Mouse (Mus musculus): ENCODE results near the gene Slc39a3. TPM values are rescaled to one million over a fixed set of nuclear protein-coding genes. Genes with fewer than 3 reads are reported as not detected.

The Slc39a3 gene
- 0.29 TPM for polyA plus RNA-seq (2014; fragmentation: Illumina TruSeq; extraction: RNeasy Lipid Tissue Mini Kit (QIAGEN cat#74804))

GRCm38 (mm10) chr10:81036988-81037580 is at the start of gene Slc39a3:
Gene Slc39a3, minus strand, starts transcription at chr10:81037426.

GRCm38 (mm10) chr10:81069836-81070235 is 32.6 kb upstream of the Slc39a3 start, which contains the start of gene Thop1:
Gene Thop1, plus strand, starts transcription at chr10:81070035.

GRCm38 (mm10) chr10:81059603-81060543 is 22.6 kb upstream of the Slc39a3 start, which contains the start of gene Sgta:
Gene Sgta, minus strand, starts transcription at chr10:81060181.

GRCm38 (mm10) chr10:81025639-81026275 is 11.5 kb downstream of the Slc39a3 start, which contains the start of gene Diras1:
Gene Diras1, minus strand, starts transcription at chr10:81025662.

GRCm38 (mm10) chr10:81014393-81015384 is 22.5 kb downstream of the Slc39a3 start, which contains the start of gene Gng7:
Gene Gng7, minus strand, starts transcription at chr10:81014945.

Other genes starting within 250 kb of the Slc39a3 start
- gene Sf3a2, start 239.2 kb downstream of the Slc39a3 start, polyA plus RNA-seq (2014; fragmentation: Illumina TruSeq; extraction: RNeasy Lipid Tissue Mini Kit (QIAGEN cat#74804)): 6.4 TPM
- 2.9 TPM for gene Plekhj1, start 238.8 kb downstream of the Slc39a3 start, polyA plus RNA-seq (2014; fragmentation: Illumina TruSeq; extraction: RNeasy Lipid Tissue Mini Kit (QIAGEN cat#74804))
- not detected for gene Amh, start 232.2 kb downstream of the Slc39a3 start, polyA plus RNA-seq (2014; fragmentation: Illumina TruSeq; extraction: RNeasy Lipid Tissue Mini Kit (QIAGEN cat#74804))
- gene Jsrp1, start 223.9 kb downstream of the Slc39a3 start, polyA plus RNA-seq (2014; fragmentation: Illumina TruSeq; extraction: RNeasy Lipid Tissue Mini Kit (QIAGEN cat#74804)): not detected
- 134 TPM for gene Oaz1, start 210.8 kb downstream of the Slc39a3 start, polyA plus RNA-seq (2014; fragmentation: Illumina TruSeq; extraction: RNeasy Lipid Tissue Mini Kit (QIAGEN cat#74804))
- gene Lingo3, start 193.4 kb downstream of the Slc39a3 start, polyA plus RNA-seq (2014; fragmentation: Illumina TruSeq; extraction: RNeasy Lipid Tissue Mini Kit (QIAGEN cat#74804)): not detected
- 3.4 TPM for gene Lsm7, start 182.2 kb downstream of the Slc39a3 start, polyA plus RNA-seq (2014; fragmentation: Illumina TruSeq; extraction: RNeasy Lipid Tissue Mini Kit (QIAGEN cat#74804))
- not detected for gene Sppl2b, start 182.2 kb downstream of the Slc39a3 start, polyA plus RNA-seq (2014; fragmentation: Illumina TruSeq; extraction: RNeasy Lipid Tissue Mini Kit (QIAGEN cat#74804))
- not detected for gene Tmprss9, start 165.6 kb downstream of the Slc39a3 start, polyA plus RNA-seq (2014; fragmentation: Illumina TruSeq; extraction: RNeasy Lipid Tissue Mini Kit (QIAGEN cat#74804))
- gene Timm13, start 136.5 kb downstream of the Slc39a3 start, polyA plus RNA-seq (2014; fragmentation: Illumina TruSeq; extraction: RNeasy Lipid Tissue Mini Kit (QIAGEN cat#74804)): not detected
- gene Lmnb2, start 119.2 kb downstream of the Slc39a3 start, polyA plus RNA-seq (2014; fragmentation: Illumina TruSeq; extraction: RNeasy Lipid Tissue Mini Kit (QIAGEN cat#74804)): 0.51 TPM
- 8.4 TPM for gene Gadd45b, start 107.4 kb downstream of the Slc39a3 start, polyA plus RNA-seq (2014; fragmentation: Illumina TruSeq; extraction: RNeasy Lipid Tissue Mini Kit (QIAGEN cat#74804))
- 6.8 TPM for gene Gng7, start 22.5 kb downstream of the Slc39a3 start, polyA plus RNA-seq (2014; fragmentation: Illumina TruSeq; extraction: RNeasy Lipid Tissue Mini Kit (QIAGEN cat#74804))
- gene Diras1, start 11.8 kb downstream of the Slc39a3 start, polyA plus RNA-seq (2014; fragmentation: Illumina TruSeq; extraction: RNeasy Lipid Tissue Mini Kit (QIAGEN cat#74804)): not detected
- 0.66 TPM for gene Sgta, start 22.8 kb upstream of the Slc39a3 start, polyA plus RNA-seq (2014; fragmentation: Illumina TruSeq; extraction: RNeasy Lipid Tissue Mini Kit (QIAGEN cat#74804))
- gene Thop1, start 32.6 kb upstream of the Slc39a3 start, polyA plus RNA-seq (2014; fragmentation: Illumina TruSeq; extraction: RNeasy Lipid Tissue Mini Kit (QIAGEN cat#74804)): not detected
- 0.77 TPM for gene Creb3l3, start 61.4 kb upstream of the Slc39a3 start, polyA plus RNA-seq (2014; fragmentation: Illumina TruSeq; extraction: RNeasy Lipid Tissue Mini Kit (QIAGEN cat#74804))
- gene Map2k2, start 68.5 kb upstream of the Slc39a3 start, polyA plus RNA-seq (2014; fragmentation: Illumina TruSeq; extraction: RNeasy Lipid Tissue Mini Kit (QIAGEN cat#74804)): 1.1 TPM
- gene Zbtb7a, start 97.8 kb upstream of the Slc39a3 start, polyA plus RNA-seq (2014; fragmentation: Illumina TruSeq; extraction: RNeasy Lipid Tissue Mini Kit (QIAGEN cat#74804)): 17.8 TPM
- gene Pias4, start 130.5 kb upstream of the Slc39a3 start, polyA plus RNA-seq (2014; fragmentation: Illumina TruSeq; extraction: RNeasy Lipid Tissue Mini Kit (QIAGEN cat#74804)): 0.46 TPM
- gene Eef2, start 139.2 kb upstream of the Slc39a3 start, polyA plus RNA-seq (2014; fragmentation: Illumina TruSeq; extraction: RNeasy Lipid Tissue Mini Kit (QIAGEN cat#74804)): 6.8 TPM
- not detected for gene Dapk3, start 145.6 kb upstream of the Slc39a3 start, polyA plus RNA-seq (2014; fragmentation: Illumina TruSeq; extraction: RNeasy Lipid Tissue Mini Kit (QIAGEN cat#74804))
- gene 4930442H23Rik, start 146.4 kb upstream of the Slc39a3 start, polyA plus RNA-seq (2014; fragmentation: Illumina TruSeq; extraction: RNeasy Lipid Tissue Mini Kit (QIAGEN cat#74804)): not detected
- not detected for gene Nmrk2, start 164.6 kb upstream of the Slc39a3 start, polyA plus RNA-seq (2014; fragmentation: Illumina TruSeq; extraction: RNeasy Lipid Tissue Mini Kit (QIAGEN cat#74804))
- gene Atcay, start 193.4 kb upstream of the Slc39a3 start, polyA plus RNA-seq (2014; fragmentation: Illumina TruSeq; extraction: RNeasy Lipid Tissue Mini Kit (QIAGEN cat#74804)): not detected
- 0.66 TPM for gene Zfr2, start 195.7 kb upstream of the Slc39a3 start, polyA plus RNA-seq (2014; fragmentation: Illumina TruSeq; extraction: RNeasy Lipid Tissue Mini Kit (QIAGEN cat#74804))
- not detected for gene Matk, start 215.5 kb upstream of the Slc39a3 start, polyA plus RNA-seq (2014; fragmentation: Illumina TruSeq; extraction: RNeasy Lipid Tissue Mini Kit (QIAGEN cat#74804))
- not detected for gene Mrpl54, start 229.5 kb upstream of the Slc39a3 start, polyA plus RNA-seq (2014; fragmentation: Illumina TruSeq; extraction: RNeasy Lipid Tissue Mini Kit (QIAGEN cat#74804))
- gene Apba3, start 229.5 kb upstream of the Slc39a3 start, polyA plus RNA-seq (2014; fragmentation: Illumina TruSeq; extraction: RNeasy Lipid Tissue Mini Kit (QIAGEN cat#74804)): not detected